Mouse (Mus musculus) lung, postnatal 0 days (tissue): ENCODE data around the gene Cux1. TPM values are rescaled to one million over a fixed set of nuclear protein-coding genes. Genes with fewer than 3 reads are reported as not detected.

ENCODE experiments used
- ATAC-seq: fragments of 200-750 bp; cut with Nextera tagmentation; 2 replicates; pipeline ENCODE4 v1.8.0; 2017; ENCODE audit warnings: moderate library complexity
- DNase-seq: peaks from one replicate; pipeline ENCODE4 v3.0.0-alpha.2; 2016; ENCODE audit warnings: low spot score
- H3K27ac ChIP-seq: fragments of 300-500 bp; sonication (generic); 2 replicates; pipeline ENCODE4 v1.5.1; 2014; ENCODE audit warnings: antibody characterized with exemption, mild to moderate bottlenecking, low read length, mixed read lengths
- H3K27me3 ChIP-seq: fragments of 300-500 bp; sonication (generic); replicated peaks from 2 replicates; pipeline ENCODE4 v1.6.1; 2014; ENCODE audit warnings: low read length, mixed read lengths; ENCODE audit not compliant: insufficient read depth
- H3K36me3 ChIP-seq: fragments of 300-500 bp; sonication (generic); 2 replicates; pipeline ENCODE4 v1.6.1; 2014; ENCODE audit warnings: low read length, mixed read lengths; ENCODE audit not compliant: insufficient read depth
- H3K4me1 ChIP-seq: fragments of 300-500 bp; sonication (generic); 2 replicates; pipeline ENCODE4 v1.6.1; 2014; ENCODE audit warnings: antibody characterized with exemption, low read depth, low read length, mixed read lengths; ENCODE audit not compliant: insufficient read depth
- H3K4me2 ChIP-seq: fragments of 300-500 bp; sonication (generic); replicated peaks from 2 replicates; pipeline ENCODE4 v1.6.1; 2014; ENCODE audit warnings: low read depth, mild to moderate bottlenecking, low read length, moderate library complexity, mixed read lengths
- H3K4me3 ChIP-seq: fragments of 300-500 bp; sonication (generic); 2 replicates; pipeline ENCODE4 v1.5.1; 2014; ENCODE audit warnings: low read depth, low read length
- H3K9ac ChIP-seq: fragments of 300-500 bp; sonication (generic); replicated peaks from 2 replicates; pipeline ENCODE4 v1.6.1; 2014; ENCODE audit warnings: low read depth, mild to moderate bottlenecking
- H3K9me3 ChIP-seq: fragments of 300-500 bp; sonication (generic); 2 replicates; pipeline ENCODE4 v1.6.1; 2016; ENCODE audit warnings: low read length, mixed read lengths
- CTCF ChIP-seq: IDR thresholded peaks from 2 replicates; pipeline ENCODE4 v1.5.1; 2016; ENCODE audit warnings: antibody characterized with exemption, mild to moderate bottlenecking
- EP300 ChIP-seq: IDR thresholded peaks from 2 replicates; pipeline ENCODE4 v1.6.1; 2016; ENCODE audit warnings: antibody characterized with exemption, mild to moderate bottlenecking, control low read depth
- WGBS: fragments of 180-500 bp; shearing (Covaris S2); extraction: QIAGEN DNeasy Blood & Tissue Kit; methylation state at CpG from one replicate; pipeline ENCODE4 v1.1.7; 2014; 5-methylcytosine and 5-hydroxymethylcytosine counted together
- polyA plus RNA-seq: library from polyadenylated mRNA; unstranded; fragments of >200 nt; fragmentation: Nextera tagmentation; extraction: Ambion mirVana; gene quantifications from 2 replicates; pipeline ENCODE4 v1.2.1, GENCODE M21; 2015

Cux1 gene
- polyA plus RNA-seq, 1 experiment from 2014 or later: 68.5 TPM

GRCm38 (mm10) chr5:136312566-136312965 is 254.7 kb downstream of the Cux1 start:
- Histone ChIP-seq H3K36me3 (peaks cover 48% of the 10 kb centered on the region), H3K27me3 (no peaks in the 10 kb centered on the region), H3K4me2 (no peak overlapping the region), H3K9ac (no peak overlapping the region), H3K4me1 (no peaks in the 10 kb centered on the region), H3K9me3 (no peaks in the 10 kb centered on the region), H3K27ac (no peak overlapping the region), H3K4me3 (no peak overlapping the region)
- DNase-seq (no peak), ATAC-seq (peak; percentile 35)
- TF ChIP-seq EP300: no peak
- no peak for TF ChIP-seq CTCF
- WGBS: 77% methylated on average over 14 of the region's 14 CpGs

DNA sequence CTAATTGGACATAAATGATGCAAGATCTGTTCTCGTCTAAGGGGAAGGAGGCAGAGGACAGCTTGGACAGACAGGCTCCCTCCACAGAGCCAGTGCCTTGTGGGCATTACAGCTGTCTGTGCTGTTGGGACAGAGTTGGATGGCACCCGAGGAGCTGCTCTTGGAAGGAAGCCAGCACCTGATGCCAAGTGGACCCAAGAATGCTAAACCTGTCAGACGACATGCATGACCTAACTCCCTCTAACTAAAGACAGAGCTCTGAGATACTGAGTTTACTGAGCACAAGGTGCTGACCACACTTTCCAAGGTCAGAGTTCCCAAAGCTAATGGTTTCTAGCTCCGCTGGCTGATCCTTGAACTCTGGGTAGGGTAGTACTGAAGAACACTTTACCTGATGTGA is 255.1 kb downstream of the Cux1 start:
- Histone ChIP-seq H3K4me1 (no peaks in the 10 kb centered on the region), H3K27me3 (no peaks in the 10 kb centered on the region), H3K9me3 (no peaks in the 10 kb centered on the region), H3K4me3 (no peak overlapping the region), H3K9ac (no peak overlapping the region), H3K36me3 (peaks cover 52% of the 10 kb centered on the region), H3K27ac (no peak overlapping the region), H3K4me2 (no peak overlapping the region)
- 46% methylated on average over 4 of the region's 4 CpGs for WGBS
- DNase-seq (peak; percentile 33), ATAC-seq (peak; percentile 55)
- TF ChIP-seq EP300: no peak
- no peak for TF ChIP-seq CTCF

GRCm38 (mm10) chr5:136306254-136306653 is 261.0 kb downstream of the Cux1 start:
- Histone ChIP-seq H3K36me3 (peaks cover 35% of the 10 kb centered on the region), H3K4me3 (no peak overlapping the region), H3K4me1 (no peaks in the 10 kb centered on the region), H3K9me3 (no peaks in the 10 kb centered on the region), H3K27ac (no peak overlapping the region), H3K27me3 (no peaks in the 10 kb centered on the region), H3K4me2 (no peak overlapping the region), H3K9ac (no peak overlapping the region)
- ATAC-seq: no peak
- no peak for DNase-seq
- TF ChIP-seq EP300: no peak
- no peak for TF ChIP-seq CTCF
- 91% methylated on average over 5 of the region's 5 CpGs for WGBS

DNA sequence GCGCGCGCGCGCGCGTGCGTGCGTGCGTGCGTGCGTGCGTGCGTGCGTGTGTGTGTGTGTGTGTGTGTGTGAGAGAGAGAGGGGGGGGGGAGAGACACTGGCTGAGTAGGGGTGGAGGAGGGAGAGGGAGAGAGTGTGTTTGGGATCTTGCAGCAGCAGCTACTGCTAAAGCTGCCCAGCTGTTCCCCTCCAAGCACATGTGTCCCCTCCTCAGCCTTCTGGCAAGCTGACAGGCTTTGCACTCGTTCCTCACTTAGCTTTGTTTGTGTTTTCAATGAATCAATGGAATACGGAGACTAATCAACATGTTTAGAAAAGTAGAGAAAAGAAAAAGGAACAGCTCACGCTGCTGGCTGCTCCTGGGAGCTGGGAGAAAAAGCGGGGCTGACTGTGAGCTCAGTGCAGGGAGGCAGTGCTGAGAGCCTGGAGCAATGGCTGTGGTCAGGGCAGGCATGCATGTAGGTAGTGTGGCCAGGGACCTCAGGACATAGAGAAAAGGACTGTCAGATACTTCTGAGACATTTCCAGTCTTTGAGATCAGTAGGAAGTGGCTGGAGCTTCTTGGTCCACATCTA is 263.8 kb downstream of the Cux1 start:
- no peak for TF ChIP-seq CTCF
- TF ChIP-seq EP300: no peak
- H3K4me1 ChIP-seq: no peaks in the 10 kb centered on the region
- no peak overlapping the region for H3K4me2 ChIP-seq
- H3K9me3 ChIP-seq: no peaks in the 10 kb centered on the region
- no peak overlapping the region for H3K4me3 ChIP-seq
- 85% methylated on average over 19 of the region's 19 CpGs for WGBS
- H3K36me3 ChIP-seq: peaks cover 36% of the 10 kb centered on the region
- peak; percentile 63 for ATAC-seq
- DNase-seq: peak; percentile 81
- H3K27ac ChIP-seq: no peak overlapping the region
- H3K9ac ChIP-seq: no peak overlapping the region
- no peaks in the 10 kb centered on the region for H3K27me3 ChIP-seq

GRCm38 (mm10) chr5:136300880-136301279 is 266.4 kb downstream of the Cux1 start:
- H3K27me3 ChIP-seq: no peaks in the 10 kb centered on the region
- TF ChIP-seq EP300 (no peak), CTCF (no peak)
- ATAC-seq: no peak
- H3K4me1 ChIP-seq: no peaks in the 10 kb centered on the region
- peaks cover 14% of the 10 kb centered on the region; the same call in 1 of the 2 replicates for H3K36me3 ChIP-seq
- no peak overlapping the region for H3K4me2 ChIP-seq
- no peak for DNase-seq
- H3K9ac ChIP-seq: no peak overlapping the region
- H3K27ac ChIP-seq: no peak overlapping the region
- no peak overlapping the region for H3K4me3 ChIP-seq
- WGBS: 92% methylated on average over 6 of the region's 6 CpGs
- no peaks in the 10 kb centered on the region for H3K9me3 ChIP-seq

- 77% methylated on average over 6 of the region's 6 CpGs for WGBS
- no peak overlapping the region for H3K9ac ChIP-seq
- peaks cover 14% of the 10 kb centered on the region; the same call in 1 of the 2 replicates for H3K36me3 ChIP-seq
- no peak for ATAC-seq
- H3K27me3 ChIP-seq: no peaks in the 10 kb centered on the region
- DNase-seq: no peak
- no peak overlapping the region for H3K27ac ChIP-seq
- no peaks in the 10 kb centered on the region for H3K9me3 ChIP-seq
- H3K4me3 ChIP-seq: no peak overlapping the region
- no peak for TF ChIP-seq EP300
- no peak for TF ChIP-seq CTCF
- no peaks in the 10 kb centered on the region for H3K4me1 ChIP-seq
- H3K4me2 ChIP-seq: no peak overlapping the region
Observed at GRCm38 (mm10) chr5:136297691-136298090, 269.6 kb downstream of the Cux1 start.

DNA sequence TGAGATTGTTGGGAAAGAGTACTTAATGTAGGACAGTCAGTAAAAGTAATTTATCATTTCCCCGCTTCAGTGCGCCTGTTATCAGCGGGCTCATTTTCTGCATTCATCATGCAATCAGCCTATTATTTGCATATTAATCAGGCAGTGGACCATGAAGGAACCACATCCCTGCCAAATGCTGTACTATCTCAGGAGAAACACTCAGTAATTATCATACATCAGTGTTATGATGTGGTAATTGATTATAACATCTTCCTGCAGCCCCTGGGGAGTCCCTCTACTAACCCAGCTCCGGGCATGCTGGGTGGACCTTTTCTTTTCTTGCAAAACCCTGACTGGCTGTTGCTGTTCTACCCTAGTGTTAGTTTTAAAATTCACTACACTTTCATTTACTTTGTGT is 270.4 kb downstream of the Cux1 start:
- TF ChIP-seq EP300: no peak
- no peak for TF ChIP-seq CTCF
- DNase-seq (no peak), ATAC-seq (no peak)
- Histone ChIP-seq H3K9me3 (no peaks in the 10 kb centered on the region), H3K36me3 (peaks cover 14% of the 10 kb centered on the region; the same call in 1 of the 2 replicates), H3K27me3 (no peaks in the 10 kb centered on the region), H3K27ac (no peak overlapping the region), H3K4me2 (no peak overlapping the region), H3K4me3 (no peak overlapping the region), H3K4me1 (no peaks in the 10 kb centered on the region), H3K9ac (no peak overlapping the region)
- WGBS: 81% methylated on average over 4 of the region's 4 CpGs
